In genomic region chr5:142961398-142961880, GRCm38 (mm10) we compare ENCODE assay signal across 7 mouse cellular contexts. TPM values are rescaled to one million over a fixed set of nuclear protein-coding genes. Genes with fewer than 3 reads are reported as not detected.
DNase-seq lines count a peak whose midpoint lies in the region; ATAC-seq and TF ChIP-seq lines count a peak whose summit lies in the region.

No protein-coding gene starts in this region.

- H3K27me3 ChIP-seq in C2C12 (ENCODE audit: control insufficient read depth, insufficient read depth, insufficient read length) = no peaks in the 10 kb centered on the region
- H3K27me3 ChIP-seq in ES-Bruce4 (ENCODE audit: control insufficient read depth, insufficient read depth, low read length, poor library complexity, severe bottlenecking) = no peaks in the 10 kb centered on the region
- peaks cover 14% of the 10 kb centered on the region; the same call in 1 of the 2 replicates for H3K27me3 ChIP-seq in heart, embryonic 13.5 days (replicated peaks)
- no peaks in the 10 kb centered on the region; the same call in 1 of the 2 replicates for H3K27me3 ChIP-seq in neural tube, embryonic 15.5 days (replicated peaks)

- peaks cover 26% of the 10 kb centered on the region for H3K36me3 ChIP-seq in C2C12 (ENCODE audit: control insufficient read depth, insufficient read depth)
- no peaks in the 10 kb centered on the region for H3K36me3 ChIP-seq in ES-Bruce4 (ENCODE audit: control insufficient read depth, insufficient read depth, low read length, poor library complexity, severe bottlenecking)
- H3K36me3 ChIP-seq in heart, embryonic 13.5 days = peaks cover 13% of the 10 kb centered on the region
- peaks cover 4% of the 10 kb centered on the region; the same call in 1 of the 2 replicates for H3K36me3 ChIP-seq in neural tube, embryonic 15.5 days

- H3K9me3 ChIP-seq in ES-Bruce4 (replicated peaks; ENCODE audit: control insufficient read depth, insufficient read depth, low read length, poor library complexity, severe bottlenecking) = no peaks in the 10 kb centered on the region
- H3K9me3 ChIP-seq in heart, embryonic 13.5 days = no peaks in the 10 kb centered on the region
- no peaks in the 10 kb centered on the region for H3K9me3 ChIP-seq in neural tube, embryonic 15.5 days (replicated peaks)

- no peak for TF ChIP-seq POLR2A in ES-Bruce4 (IDR thresholded peaks at IDR 0.05; ENCODE audit: insufficient read depth, low read length)

- H3K79me3 ChIP-seq in C2C12 (ENCODE audit: low read depth) = peaks cover 61% of the 10 kb centered on the region

- TF ChIP-seq EP300 in ES-Bruce4 (IDR thresholded peaks at IDR 0.05; ENCODE audit: insufficient read depth, low read depth, low read length) = no peak

- peak; percentile 38; the same call in 1 of the 2 replicates for ATAC-seq in heart, embryonic 13.5 days (ENCODE audit: extremely low read depth, insufficient number of reproducible peaks, low FRiP score, low TSS enrichment)
- peak; percentile 12 for ATAC-seq in neural tube, embryonic 15.5 days (ENCODE audit: low FRiP score)
- ATAC-seq in inflammation-experienced regulatory T-cells, adult 6 months = no peak

- H3K4me1 ChIP-seq in ES-Bruce4 (ENCODE audit: control insufficient read depth, insufficient read depth, low read length) = peaks cover 10% of the 10 kb centered on the region
- H3K4me1 ChIP-seq in heart, embryonic 13.5 days = peaks cover 45% of the 10 kb centered on the region
- H3K4me1 ChIP-seq in neural tube, embryonic 15.5 days = peaks cover 46% of the 10 kb centered on the region

- peak overlapping the region; percentile 74 for H3K9ac ChIP-seq in ES-Bruce4 (ENCODE audit: low read depth, poor library complexity, severe bottlenecking)
- peak overlapping the region; percentile 95 for H3K9ac ChIP-seq in heart, embryonic 13.5 days
- peak overlapping the region; percentile 97 for H3K9ac ChIP-seq in neural tube, embryonic 15.5 days (replicated peaks)

- H3K27ac ChIP-seq in ES-Bruce4 (ENCODE audit: insufficient read depth, low read length) = no peak overlapping the region
- peak overlapping the region; percentile 88 for H3K27ac ChIP-seq in heart, embryonic 13.5 days (replicated peaks)
- H3K27ac ChIP-seq in neural tube, embryonic 15.5 days (replicated peaks) = peak overlapping the region; percentile 94

- peak overlapping the region; percentile 81 for H3K4me2 ChIP-seq in heart, embryonic 13.5 days
- peak overlapping the region; percentile 97 for H3K4me2 ChIP-seq in neural tube, embryonic 15.5 days

- TF ChIP-seq CTCF in C2C12 (IDR thresholded peaks at IDR 0.05; ENCODE audit: control insufficient read depth, insufficient read depth, insufficient read length) (no peak), ES-Bruce4 (IDR thresholded peaks at IDR 0.05; ENCODE audit: low read depth, low read length) (no peak)

- peak overlapping the region; percentile 97 for H3K4me3 ChIP-seq in C2C12 (ENCODE audit: insufficient read depth, poor library complexity, severe bottlenecking)
- peak overlapping the region; percentile 86 for H3K4me3 ChIP-seq in ES-Bruce4 (ENCODE audit: low read depth, low read length)
- peak overlapping the region; percentile 70 for H3K4me3 ChIP-seq in heart, embryonic 13.5 days
- H3K4me3 ChIP-seq in neural tube, embryonic 15.5 days (replicated peaks) = peak overlapping the region; percentile 72

- 3% methylated on average over 15 of the region's 15 CpGs for WGBS in heart, embryonic 13.5 days
- under 1% methylated on average over 14 of the region's 15 CpGs for WGBS in neural tube, embryonic 15.5 days

- peaks cover 68% of the 10 kb centered on the region for H3K79me2 ChIP-seq in C2C12 (ENCODE audit: control insufficient read depth, insufficient read depth)

- DNase-seq in liver = peak; percentile 43
- no peak for DNase-seq in thymus, postnatal 14 days

- H3ac ChIP-seq in C2C12 (ENCODE audit: control insufficient read depth, insufficient read length, low read depth) = peak overlapping the region; percentile 84

TF ChIP-seq in C2C12, 6 proteins besides CTCF, POLR2A, EP300 and RAD21:
- TF ChIP-seq MAX (IDR thresholded peaks at IDR 0.05) (no peak), CEBPB (IDR thresholded peaks at IDR 0.05; ENCODE audit: low read depth) (no peak), MYOD1 (IDR thresholded peaks at IDR 0.05; ENCODE audit: control insufficient read depth, insufficient read length, low read depth) (no peak), MYOG (IDR thresholded peaks at IDR 0.05; ENCODE audit: control insufficient read depth, extremely low read depth, insufficient read length) (no peak), FOSL1 (IDR thresholded peaks at IDR 0.05; ENCODE audit: insufficient read depth, low read length, poor library complexity, severe bottlenecking) (no peak), USF1 (IDR thresholded peaks at IDR 0.05; ENCODE audit: low read depth) (no peak)

RNA-seq across cellular contexts. Expression of gene Fscn1, which starts 1.3 kb away (rescaled TPM):
- polyA plus RNA-seq in C2C12 (2012; fragmentation: generic; extraction: Trizol) = 583 TPM
- polyA plus RNA-seq in ES-Bruce4 (2011; ENCODE audit: insufficient read depth, insufficient read length, low read depth, missing spikeins) = 139 and 155 TPM in 2 replicates
- 135 and 155 TPM in 2 replicates for polyA plus RNA-seq in heart, embryonic 13.5 days (2015; fragmentation: Nextera tagmentation; extraction: Ambion mirVana)
- polyA plus RNA-seq in neural tube, embryonic 15.5 days (2015; fragmentation: Nextera tagmentation; extraction: Ambion mirVana) = 385 and 432 TPM in 2 replicates
- 1 to 10 TPM in 1 of 3 experiments, not detected in 2; 1.2 TPM for polyA plus RNA-seq in inflammation-experienced regulatory T-cells, adult 6 months (2017; shearing (Covaris generic))

RNA-seq across cellular contexts. Expression of gene Actb, which starts 54.9 kb away (rescaled TPM):
- 6,665 TPM for polyA plus RNA-seq in C2C12 (2012; fragmentation: generic; extraction: Trizol)
- polyA plus RNA-seq in ES-Bruce4 (2011; ENCODE audit: insufficient read depth, insufficient read length, low read depth, missing spikeins) = 3,823 and 4,237 TPM in 2 replicates
- polyA plus RNA-seq in heart, embryonic 13.5 days (2015; fragmentation: Nextera tagmentation; extraction: Ambion mirVana) = 6,383 and 6,386 TPM in 2 replicates
- polyA plus RNA-seq in neural tube, embryonic 15.5 days (2015; fragmentation: Nextera tagmentation; extraction: Ambion mirVana) = 12,525 and 12,918 TPM in 2 replicates
- polyA plus RNA-seq in inflammation-experienced regulatory T-cells, adult 6 months (2017; shearing (Covaris generic)) = over 10,000 TPM; 20,020 to 68,742 (median 52,499) TPM

Comparison
In these comparisons a context has a peak if more than half of its experiments do, and no peak if none do; other contexts are left out.
1. RNA of gene Fscn1, which starts 1.3 kb away (polyA plus RNA-seq): 583 TPM in C2C12 (single experiment), 385 to 432 TPM in neural tube, embryonic 15.5 days, 135 to 155 TPM in heart, embryonic 13.5 days and 139 to 155 TPM in ES-Bruce4; 1.2 TPM in inflammation-experienced regulatory T-cells, adult 6 months; every median in the first group is over 10 times any median in the second.
2. Peak in every context shown above with its lines, with median percentiles within 50 percentile points of each other: H3K4me3 ChIP-seq and H3K9ac ChIP-seq.